Mouse (Mus musculus): ENCODE data around the gene Pid1.
A peak's percentile ranks its signal among the peaks of the same experiment; 100 is the strongest.

Pid1 gene

GRCm38 (mm10) chr1:84177033-84177432 is 186.9 kb downstream of the Pid1 start:
- DNase-seq, result no peak

- DNase-seq, result no peak
Measured at GRCm38 (mm10) chr1:84172941-84173340, 191.0 kb downstream of the Pid1 start.

DNA sequence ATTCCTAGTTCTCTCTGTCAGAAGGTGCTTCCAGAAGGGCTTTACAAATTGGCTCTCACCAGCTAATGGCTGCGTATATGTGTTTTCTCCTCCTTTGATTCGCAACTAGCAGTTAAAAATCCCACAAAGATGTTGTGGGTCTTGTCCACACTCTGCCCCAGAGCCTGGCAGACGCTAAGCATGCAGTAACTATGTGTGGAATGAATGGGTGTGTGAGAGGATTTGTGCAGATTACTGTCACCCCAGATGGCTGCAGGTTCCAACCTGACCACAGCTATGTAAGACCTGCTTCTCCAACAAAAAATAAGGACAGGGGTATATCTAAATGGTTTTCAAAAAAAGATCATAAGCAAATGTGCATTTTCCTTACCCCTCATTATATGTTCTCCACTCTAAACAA is 206.2 kb downstream of the Pid1 start:
- no peak for DNase-seq

GRCm38 (mm10) chr1:84155585-84155930 is 208.4 kb downstream of the Pid1 start:
- no peak for DNase-seq

- DNase-seq, result no peak
Measured at GRCm38 (mm10) chr1:84154725-84155584, 209.0 kb downstream of the Pid1 start.

DNA sequence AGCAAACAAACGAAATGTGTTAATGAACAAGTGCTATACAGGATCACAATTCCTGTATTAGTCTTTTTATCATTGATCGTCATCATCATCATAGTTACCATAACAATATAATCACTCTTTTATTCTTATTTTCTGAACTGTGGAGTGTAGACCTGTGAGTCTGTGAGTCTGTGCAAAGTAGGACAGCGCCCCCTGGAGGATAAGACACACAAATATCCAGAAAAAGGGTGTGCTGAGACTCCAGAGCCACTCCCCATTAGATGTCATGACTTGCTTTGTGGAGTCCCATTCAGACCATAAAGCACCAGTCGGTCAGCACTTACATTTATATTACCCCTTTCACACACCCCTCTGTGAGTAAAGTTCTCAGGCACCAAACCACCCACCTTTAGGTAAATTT is 210.0 kb downstream of the Pid1 start:
- DNase-seq, result peak in 1 of 2 experiments; percentile 25

DNA sequence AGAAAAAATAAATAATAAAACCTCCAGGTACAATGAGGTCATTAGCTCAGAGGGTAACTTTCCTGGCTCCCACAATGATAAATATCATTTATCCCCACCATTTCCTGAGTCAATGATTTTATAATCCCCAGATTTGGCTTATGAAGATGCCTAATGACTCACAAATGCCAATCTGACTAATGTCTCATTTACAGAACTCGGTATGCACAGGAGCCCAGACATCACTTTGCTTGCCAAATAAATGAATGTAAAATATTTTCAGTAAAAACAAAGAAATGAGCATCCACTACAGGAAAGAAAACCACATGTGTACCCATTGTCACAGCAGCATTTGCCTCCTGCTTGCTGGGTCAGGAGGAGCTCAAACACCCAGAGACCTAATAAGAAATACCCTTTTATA is 222.4 kb downstream of the Pid1 start:
- no peak for DNase-seq

GRCm38 (mm10) chr1:84132451-84132850 is 231.5 kb downstream of the Pid1 start:
- no peak for DNase-seq

- DNase-seq, result no peak
Measured at GRCm38 (mm10) chr1:84131799-84132198, 232.2 kb downstream of the Pid1 start.

DNA sequence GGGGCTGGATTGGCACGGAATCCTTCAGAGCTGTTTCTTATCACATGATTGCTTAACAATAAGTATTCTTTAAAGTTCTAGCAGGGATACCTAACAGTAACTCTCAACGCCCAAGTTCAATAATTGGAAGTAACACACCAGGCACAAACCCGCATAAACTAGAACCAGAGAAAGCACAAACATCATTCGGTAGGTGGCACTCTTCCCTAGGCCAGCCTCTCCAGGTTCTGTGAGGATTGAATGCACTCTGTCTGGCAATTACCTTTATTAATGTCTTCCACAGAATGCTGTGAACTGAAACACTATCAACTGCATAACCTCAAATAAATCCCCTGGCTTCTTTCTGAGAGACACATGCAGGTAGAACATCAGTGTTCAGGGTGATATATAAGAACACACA is 235.5 kb downstream of the Pid1 start:
- DNase-seq, result peak in 1 of 2 experiments; percentile 32

- no peak for DNase-seq
Measured at GRCm38 (mm10) chr1:84119306-84119705, 244.7 kb downstream of the Pid1 start.

DNA sequence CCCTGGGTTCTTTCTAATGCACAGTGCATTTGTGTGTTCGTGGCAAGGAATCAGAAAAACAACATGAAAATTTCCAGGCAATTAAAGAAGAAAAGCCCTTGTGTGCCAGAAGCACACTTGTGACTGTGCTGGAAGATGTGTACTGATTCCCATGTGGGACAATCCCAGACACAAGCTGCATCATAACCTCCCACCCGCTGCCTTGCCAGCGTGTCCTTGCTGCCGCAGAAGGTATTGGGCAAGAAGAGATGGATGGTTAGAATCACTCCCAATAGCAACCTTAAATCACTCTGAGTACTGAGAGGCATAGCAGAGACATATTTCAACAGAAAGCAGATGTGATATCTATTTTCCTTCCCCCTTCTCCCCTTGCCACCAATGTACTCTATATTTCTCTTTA is 257.2 kb downstream of the Pid1 start:
- DNase-seq, result no peak

- DNase-seq, result no peak
Measured at GRCm38 (mm10) chr1:84102052-84102451, 261.9 kb downstream of the Pid1 start.

DNA sequence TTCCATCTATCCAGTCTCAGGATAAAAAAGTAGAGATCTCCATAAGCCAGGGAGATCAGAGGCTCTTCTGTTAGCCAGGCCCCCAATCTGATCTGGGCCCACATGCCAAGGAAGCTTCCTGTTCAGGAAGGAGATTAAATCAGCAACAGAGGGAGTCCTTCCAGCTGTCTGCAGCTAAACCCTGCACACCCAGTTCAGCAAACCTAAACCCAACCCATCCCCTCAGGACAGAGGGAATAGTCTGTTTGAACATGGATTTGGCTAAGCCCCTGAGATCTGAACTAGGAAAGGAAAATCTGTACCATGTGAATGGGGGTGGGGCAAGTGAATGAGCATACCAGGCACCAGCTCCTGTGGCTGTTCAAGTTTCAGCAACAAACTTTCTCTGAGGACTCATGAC is 266.6 kb downstream of the Pid1 start:
- peak in 1 of 2 experiments; percentile 29 for DNase-seq

GRCm38 (mm10) chr1:84093291-84093690 is 270.7 kb downstream of the Pid1 start:
- no peak for DNase-seq

DNA sequence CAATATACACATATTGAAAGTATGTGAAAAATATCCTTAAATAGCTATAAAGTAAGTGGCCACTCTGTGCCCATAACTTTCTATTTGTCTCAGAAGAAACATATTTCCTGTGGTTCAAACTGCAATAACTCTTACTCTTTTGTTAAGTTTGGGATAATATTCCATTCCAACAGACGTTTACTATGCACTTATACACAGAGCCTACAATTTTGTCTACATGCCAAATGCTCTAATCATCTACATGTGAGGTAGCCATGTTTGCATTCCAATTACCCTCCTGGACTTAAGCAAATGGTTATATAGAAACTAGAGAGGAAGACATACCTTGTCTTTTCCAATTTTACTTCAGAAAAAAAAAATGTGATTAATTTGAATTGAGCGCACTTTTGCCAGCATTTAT is 274.3 kb downstream of the Pid1 start:
- no peak for DNase-seq

DNA sequence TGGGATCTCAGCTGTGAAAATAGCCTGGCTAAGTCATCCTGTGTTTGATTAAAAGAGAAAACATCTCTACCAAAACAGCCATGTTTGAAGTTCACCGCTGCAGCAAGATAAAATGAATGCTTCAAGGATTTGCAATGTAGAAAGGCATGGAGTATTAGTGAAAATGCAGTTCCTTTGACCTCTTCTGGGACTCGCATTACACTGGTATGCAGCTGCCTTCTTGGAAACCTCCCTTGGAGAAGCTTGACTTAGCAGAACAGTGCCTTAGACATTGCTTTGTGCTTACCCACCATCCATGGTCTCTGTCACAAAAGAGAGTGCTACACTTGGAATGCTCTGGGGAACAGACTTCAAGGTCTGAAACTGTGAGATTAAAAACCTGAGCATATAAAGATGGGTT is 276.0 kb downstream of the Pid1 start:
- no peak for DNase-seq

DNA sequence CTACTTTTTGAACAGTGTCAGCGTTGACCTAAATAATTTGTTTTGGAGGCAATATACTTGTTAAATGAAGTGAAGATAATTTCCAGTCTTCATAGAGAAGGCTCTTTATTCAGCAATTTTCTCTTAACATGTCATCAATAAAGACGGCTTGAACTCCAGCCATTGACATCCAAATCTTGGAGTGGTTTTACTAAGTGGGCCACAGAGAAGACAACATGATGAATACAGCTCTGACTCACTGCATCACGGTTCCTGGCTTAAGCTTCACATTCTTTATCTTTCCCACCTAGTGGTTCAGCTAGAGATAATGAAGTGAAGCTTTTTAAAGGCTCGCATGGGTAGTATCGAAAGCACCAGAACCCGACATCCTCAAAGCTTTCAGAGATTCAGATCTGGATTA is 276.7 kb downstream of the Pid1 start:
- DNase-seq, result no peak

DNA sequence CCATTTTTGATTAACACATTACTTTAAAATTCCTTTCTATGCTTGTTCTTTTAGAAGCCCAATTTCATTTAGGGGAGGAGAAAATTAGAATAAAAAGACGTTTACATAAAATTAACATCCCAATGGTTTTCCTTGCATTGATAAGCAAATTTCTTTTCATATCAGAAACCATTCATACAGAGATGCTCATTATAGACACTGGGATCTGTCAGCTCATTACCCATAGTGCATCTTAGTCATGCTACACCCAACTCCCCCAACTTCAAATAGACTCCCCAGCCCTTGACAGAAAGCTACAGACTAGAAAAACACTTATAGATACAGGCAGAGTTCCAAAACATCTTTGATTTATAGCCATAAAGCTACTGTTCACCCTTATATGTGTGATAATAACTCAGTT is 277.5 kb downstream of the Pid1 start:
- no peak for DNase-seq

DNA sequence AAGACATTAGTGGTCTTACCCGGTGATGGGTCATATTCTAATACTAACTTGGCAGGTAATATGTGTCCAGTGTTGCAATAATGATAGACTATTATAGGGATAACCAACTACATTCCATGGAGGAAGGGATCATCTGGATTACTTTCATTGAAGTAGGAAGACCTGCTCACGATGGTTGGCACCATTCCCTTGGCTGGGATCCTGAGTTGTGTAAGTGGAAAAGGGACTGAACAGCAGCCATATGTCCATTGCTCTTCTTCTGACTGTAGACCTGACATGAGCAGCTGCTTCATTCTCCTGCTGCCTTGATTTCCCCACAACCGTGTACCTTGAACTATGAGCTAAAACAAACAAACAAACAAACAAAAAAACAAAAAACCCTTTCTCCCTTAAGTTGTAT is 278.6 kb downstream of the Pid1 start:
- no peak for DNase-seq

GRCm38 (mm10) chr1:84079566-84079965 is 284.4 kb downstream of the Pid1 start:
- DNase-seq, result no peak

DNA sequence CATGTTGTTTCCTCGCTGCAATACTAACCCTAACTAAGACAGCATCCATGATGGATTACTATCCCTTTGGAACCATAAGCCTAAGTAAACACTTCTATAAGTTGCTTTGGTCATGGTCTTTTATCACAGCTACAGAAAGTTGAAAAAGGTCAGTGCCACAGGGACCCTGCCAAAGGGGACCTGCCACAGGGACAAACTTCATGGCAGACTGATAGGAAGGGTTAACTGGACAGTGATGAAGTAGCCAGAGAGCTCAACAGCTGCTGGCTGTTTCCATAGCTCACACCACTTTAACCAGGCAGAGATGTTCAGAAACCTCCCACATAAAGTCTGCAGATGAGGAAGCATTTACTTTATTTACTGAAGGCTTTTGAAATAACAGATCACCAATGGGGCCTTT is 287.0 kb downstream of the Pid1 start:
- no peak for DNase-seq

GRCm38 (mm10) chr1:84056884-84057630 is 306.9 kb downstream of the Pid1 start:
- no peak for DNase-seq

- no peak for DNase-seq
Measured at GRCm38 (mm10) chr1:84056306-84056705, 307.7 kb downstream of the Pid1 start.

All from kidney, postnatal 25 days (tissue).